22 mouse cellular contexts compared by ENCODE assay signal in the genomic region with DNA sequence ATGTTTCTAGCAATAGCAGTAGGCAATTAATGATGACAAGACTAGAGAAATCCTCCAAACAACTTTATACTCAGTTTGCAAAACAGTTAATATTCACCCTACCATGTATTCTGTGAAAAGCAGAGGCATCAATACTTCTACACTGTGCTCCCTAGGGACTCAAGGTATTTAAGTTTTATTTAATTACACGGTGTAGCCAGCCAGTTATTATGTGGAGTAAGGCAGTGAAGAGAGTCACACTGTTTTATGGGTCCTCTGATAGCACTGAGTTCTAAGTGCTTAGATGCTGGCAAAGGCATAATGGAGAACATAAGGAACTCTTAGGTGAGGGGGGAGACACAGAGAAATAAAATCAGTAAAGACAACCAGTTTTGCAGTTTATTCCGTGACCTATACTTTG.
DNase-seq lines count a peak whose midpoint lies in the region; ATAC-seq and TF ChIP-seq lines count a peak whose summit lies in the region.
"Had no signal": no experiment of that assay in that cellular context is flagged by ENCODE, and none has a peak within 500 bp of the region (broad histone marks: within the 10 kb centered on the region; RNA-seq: fewer than 3 reads in every experiment).

No protein-coding gene starts in this region.

- no peaks in the 10 kb centered on the region for H3K36me3 ChIP-seq in hindbrain, embryonic 15.5 days
- no peaks in the 10 kb centered on the region for H3K36me3 ChIP-seq in hindbrain, embryonic 13.5 days
- no peaks in the 10 kb centered on the region for H3K36me3 ChIP-seq in midbrain, postnatal 0 days (ENCODE audit: insufficient read depth, low read length)
- no peaks in the 10 kb centered on the region for H3K36me3 ChIP-seq in midbrain, embryonic 16.5 days (ENCODE audit: control insufficient read depth, insufficient read depth, low read length)
- H3K36me3 ChIP-seq in neural tube, embryonic 14.5 days (ENCODE audit: control insufficient read depth, insufficient read depth, low read length), result no peaks in the 10 kb centered on the region
- no peaks in the 10 kb centered on the region for H3K36me3 ChIP-seq in neural tube, embryonic 15.5 days
- H3K36me3 ChIP-seq: embryonic facial prominence, embryonic 13.5 days; embryonic facial prominence, embryonic 15.5 days; forebrain, embryonic 10.5 days; forebrain, embryonic 12.5 days had no signal

- no peak for TF ChIP-seq CTCF in midbrain, postnatal 0 days (IDR thresholded peaks at IDR 0.05)

- ATAC-seq in hindbrain, embryonic 15.5 days (ENCODE audit: low FRiP score, low read depth), result peak; percentile 20; the same call in 1 of the 2 replicates
- no peak for ATAC-seq in hindbrain, embryonic 13.5 days (ENCODE audit: low FRiP score)
- no peak for ATAC-seq in midbrain, postnatal 0 days (ENCODE audit: low FRiP score)
- no peak for ATAC-seq in midbrain, embryonic 16.5 days
- ATAC-seq in neural tube, embryonic 14.5 days (ENCODE audit: low read depth), result peak; percentile 89
- peak; percentile 83 for ATAC-seq in neural tube, embryonic 15.5 days (ENCODE audit: low FRiP score)
- ATAC-seq: forebrain, embryonic 14.5 days had no signal

- no peak overlapping the region for H3K9ac ChIP-seq in hindbrain, embryonic 15.5 days
- no peak overlapping the region for H3K9ac ChIP-seq in hindbrain, embryonic 13.5 days
- H3K9ac ChIP-seq in midbrain, postnatal 0 days (replicated peaks; ENCODE audit: low read length, poor library complexity, severe bottlenecking), result no peak overlapping the region
- H3K9ac ChIP-seq in midbrain, embryonic 16.5 days (ENCODE audit: low read depth, low read length), result no peak overlapping the region
- H3K9ac ChIP-seq in neural tube, embryonic 14.5 days (replicated peaks; ENCODE audit: low read depth, low read length), result no peak overlapping the region
- no peak overlapping the region for H3K9ac ChIP-seq in neural tube, embryonic 15.5 days (replicated peaks)
- H3K9ac ChIP-seq: embryonic facial prominence, embryonic 13.5 days; embryonic facial prominence, embryonic 15.5 days; forebrain, embryonic 12.5 days had no signal

- no peak overlapping the region for H3K4me3 ChIP-seq in hindbrain, embryonic 15.5 days
- H3K4me3 ChIP-seq in hindbrain, embryonic 13.5 days, result no peak overlapping the region
- H3K4me3 ChIP-seq in midbrain, postnatal 0 days (ENCODE audit: low read depth, low read length), result no peak overlapping the region
- no peak overlapping the region for H3K4me3 ChIP-seq in midbrain, embryonic 16.5 days (ENCODE audit: low read depth, low read length)
- no peak overlapping the region for H3K4me3 ChIP-seq in neural tube, embryonic 14.5 days (ENCODE audit: low read depth, low read length)
- H3K4me3 ChIP-seq in neural tube, embryonic 15.5 days (replicated peaks), result no peak overlapping the region
- H3K4me3 ChIP-seq: embryonic facial prominence, embryonic 13.5 days; embryonic facial prominence, embryonic 15.5 days; erythroblast, embryonic 14.5 days; forebrain, embryonic 10.5 days; forebrain, embryonic 12.5 days had no signal

- H3K9me3 ChIP-seq in hindbrain, embryonic 15.5 days, result no peaks in the 10 kb centered on the region
- no peaks in the 10 kb centered on the region for H3K9me3 ChIP-seq in hindbrain, embryonic 13.5 days
- H3K9me3 ChIP-seq in midbrain, postnatal 0 days (ENCODE audit: low read length), result no peaks in the 10 kb centered on the region
- no peaks in the 10 kb centered on the region for H3K9me3 ChIP-seq in midbrain, embryonic 16.5 days (replicated peaks; ENCODE audit: control insufficient read depth, low read length, poor library complexity, severe bottlenecking)
- H3K9me3 ChIP-seq in neural tube, embryonic 14.5 days (ENCODE audit: control insufficient read depth, low read length), result no peaks in the 10 kb centered on the region
- no peaks in the 10 kb centered on the region for H3K9me3 ChIP-seq in neural tube, embryonic 15.5 days (replicated peaks)
- H3K9me3 ChIP-seq: embryonic facial prominence, embryonic 13.5 days; embryonic facial prominence, embryonic 15.5 days; forebrain, embryonic 10.5 days; forebrain, embryonic 12.5 days had no signal

- WGBS in hindbrain, embryonic 15.5 days, result 64% methylated on average over 2 of the region's 2 CpGs
- WGBS in hindbrain, embryonic 13.5 days, result 67% methylated on average over 2 of the region's 2 CpGs
- 77% methylated on average over 2 of the region's 2 CpGs for WGBS in midbrain, postnatal 0 days
- WGBS in midbrain, embryonic 16.5 days, result 75% methylated on average over 2 of the region's 2 CpGs
- 25% methylated on average over 2 of the region's 2 CpGs for WGBS in neural tube, embryonic 14.5 days
- WGBS in neural tube, embryonic 15.5 days, result 20% methylated on average over 2 of the region's 2 CpGs

- no peak overlapping the region for H3K4me2 ChIP-seq in hindbrain, embryonic 15.5 days
- no peak overlapping the region for H3K4me2 ChIP-seq in hindbrain, embryonic 13.5 days
- no peak overlapping the region for H3K4me2 ChIP-seq in midbrain, postnatal 0 days (ENCODE audit: low read depth, low read length, poor library complexity, severe bottlenecking)
- no peak overlapping the region for H3K4me2 ChIP-seq in midbrain, embryonic 16.5 days (ENCODE audit: low read length)
- H3K4me2 ChIP-seq in neural tube, embryonic 14.5 days (ENCODE audit: low read depth, low read length), result no peak overlapping the region
- no peak overlapping the region for H3K4me2 ChIP-seq in neural tube, embryonic 15.5 days
- H3K4me2 ChIP-seq: embryonic facial prominence, embryonic 13.5 days; embryonic facial prominence, embryonic 15.5 days; forebrain, embryonic 12.5 days had no signal

- DNase-seq in midbrain, postnatal 0 days (ENCODE audit: low spot score), result peak; percentile 40
- DNase-seq in right cerebral cortex, adult 18-20 months, result no peak
- DNase-seq: adrenal gland, adult 2 months; adrenal gland, postnatal 10 days; adrenal gland, postnatal 25 days; cerebellum, adult 11 months; cerebellum, adult 18-20 months; cerebellum, adult 8-10 months; cerebellum, adult 9-11 months; cerebellum, postnatal 36 days; embryo, embryonic 11 days had no signal

- peaks cover 12% of the 10 kb centered on the region for H3K4me1 ChIP-seq in hindbrain, embryonic 15.5 days (replicated peaks)
- peaks cover 6% of the 10 kb centered on the region for H3K4me1 ChIP-seq in hindbrain, embryonic 13.5 days (replicated peaks)
- H3K4me1 ChIP-seq in midbrain, postnatal 0 days (ENCODE audit: insufficient read depth, low read length), result no peaks in the 10 kb centered on the region
- H3K4me1 ChIP-seq in midbrain, embryonic 16.5 days (ENCODE audit: control insufficient read depth, insufficient read depth, low read length), result peaks cover 5% of the 10 kb centered on the region; the same call in 1 of the 2 replicates
- H3K4me1 ChIP-seq in neural tube, embryonic 14.5 days (ENCODE audit: control insufficient read depth, insufficient read depth, low read length), result peaks cover 4% of the 10 kb centered on the region; the same call in 1 of the 2 replicates
- peaks cover 11% of the 10 kb centered on the region for H3K4me1 ChIP-seq in neural tube, embryonic 15.5 days
- H3K4me1 ChIP-seq: embryonic facial prominence, embryonic 13.5 days; embryonic facial prominence, embryonic 15.5 days; forebrain, embryonic 10.5 days; forebrain, embryonic 12.5 days had no signal

- no peak overlapping the region for H3K27ac ChIP-seq in hindbrain, embryonic 15.5 days (replicated peaks)
- no peak overlapping the region for H3K27ac ChIP-seq in hindbrain, embryonic 13.5 days
- no peak overlapping the region for H3K27ac ChIP-seq in midbrain, postnatal 0 days (ENCODE audit: low read depth, low read length)
- no peak overlapping the region for H3K27ac ChIP-seq in midbrain, embryonic 16.5 days (ENCODE audit: low read length)
- no peak overlapping the region for H3K27ac ChIP-seq in neural tube, embryonic 14.5 days (ENCODE audit: low read depth, low read length)
- no peak overlapping the region for H3K27ac ChIP-seq in neural tube, embryonic 15.5 days (replicated peaks)
- H3K27ac ChIP-seq: embryonic facial prominence, embryonic 13.5 days; embryonic facial prominence, embryonic 15.5 days; forebrain, embryonic 10.5 days; forebrain, embryonic 12.5 days had no signal

- H3K27me3 ChIP-seq in hindbrain, embryonic 15.5 days, result no peaks in the 10 kb centered on the region
- no peaks in the 10 kb centered on the region for H3K27me3 ChIP-seq in hindbrain, embryonic 13.5 days
- no peaks in the 10 kb centered on the region for H3K27me3 ChIP-seq in midbrain, postnatal 0 days (ENCODE audit: insufficient read depth, low read length)
- no peaks in the 10 kb centered on the region for H3K27me3 ChIP-seq in midbrain, embryonic 16.5 days (ENCODE audit: control insufficient read depth, insufficient read depth, low read depth, low read length)
- H3K27me3 ChIP-seq in neural tube, embryonic 14.5 days (ENCODE audit: control insufficient read depth, insufficient read depth, low read length), result no peaks in the 10 kb centered on the region
- no peaks in the 10 kb centered on the region for H3K27me3 ChIP-seq in neural tube, embryonic 15.5 days (replicated peaks)
- H3K27me3 ChIP-seq: embryonic facial prominence, embryonic 13.5 days; embryonic facial prominence, embryonic 15.5 days; forebrain, embryonic 12.5 days had no signal

Comparison
In these comparisons a context has a peak if more than half of its experiments do, and no peak if none do; other contexts are left out.
1. ATAC-seq: peak in hindbrain, embryonic 15.5 days (single experiment), neural tube, embryonic 14.5 days (single experiment) and neural tube, embryonic 15.5 days (single experiment); none in hindbrain, embryonic 13.5 days (single experiment), midbrain, postnatal 0 days (single experiment) and midbrain, embryonic 16.5 days (single experiment).